8 mouse cellular contexts compared by ENCODE assay signal in the genomic region with DNA sequence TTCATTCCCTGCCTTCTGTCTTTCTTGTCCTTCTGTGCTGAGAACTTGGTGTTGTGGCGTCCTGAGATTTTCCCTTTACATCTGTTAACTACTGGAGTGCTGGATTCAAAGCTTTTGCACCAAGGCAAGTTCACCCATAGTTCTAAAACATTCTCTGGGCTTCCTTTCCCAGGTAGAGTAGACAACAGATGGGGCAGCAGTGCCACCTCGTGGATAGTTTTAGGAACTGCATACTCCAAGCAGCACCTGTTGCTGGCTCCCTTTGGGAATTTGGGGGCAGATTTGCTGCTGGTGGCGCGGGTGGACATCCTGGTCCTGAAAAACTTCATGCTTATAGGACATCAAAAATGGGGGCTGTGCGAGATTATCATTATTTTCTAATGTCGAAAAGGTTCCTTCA.
DNase-seq lines count a peak whose midpoint lies in the region; ATAC-seq and TF ChIP-seq lines count a peak whose summit lies in the region.

No protein-coding gene starts in this region.

- peak; percentile 91 for TF ChIP-seq CTCF in kidney, postnatal 0 days (IDR thresholded peaks at IDR 0.05; ENCODE audit: low read depth)

- no peaks in the 10 kb centered on the region for H3K4me1 ChIP-seq in kidney, postnatal 0 days (replicated peaks; ENCODE audit: insufficient read depth, low read length)
- no peaks in the 10 kb centered on the region for H3K4me1 ChIP-seq in liver, embryonic 13.5 days (replicated peaks)

- DNase-seq in B cell, adult 2 months: peak; percentile 36 to 41
- peak; percentile 24 for DNase-seq in MEL-GATA-1-ER (ENCODE audit: extremely low read depth, low read depth)
- DNase-seq in cerebellum, adult 11-12 months: peak; percentile 12
- DNase-seq in kidney, postnatal 0 days (ENCODE audit: low spot score): peak; percentile 78
- DNase-seq in liver, embryonic 13.5 days: peak; percentile 15
- peak; percentile 77 for DNase-seq in retina, postnatal 1 day
- peak; percentile 60 for DNase-seq in urinary bladder, postnatal 14 days (ENCODE audit: low spot score)

- no peak overlapping the region for H3K4me2 ChIP-seq in kidney, postnatal 0 days (ENCODE audit: low read length)
- no peak overlapping the region for H3K4me2 ChIP-seq in liver, embryonic 13.5 days

- H3K27me3 ChIP-seq in kidney, postnatal 0 days (ENCODE audit: insufficient read depth, low read length): no peaks in the 10 kb centered on the region
- H3K27me3 ChIP-seq in liver, embryonic 13.5 days: no peaks in the 10 kb centered on the region

- no peaks in the 10 kb centered on the region for H3K9me3 ChIP-seq in kidney, postnatal 0 days (replicated peaks; ENCODE audit: low read length)
- H3K9me3 ChIP-seq in liver, embryonic 13.5 days (replicated peaks): no peaks in the 10 kb centered on the region

- ATAC-seq in frontal cortex, adult (ENCODE audit: low TSS enrichment): peak; percentile 67; the same call in 1 of the 2 replicates
- ATAC-seq in kidney, postnatal 0 days (replicated peaks; ENCODE audit: low FRiP score, low read depth): no peak
- no peak for ATAC-seq in liver, embryonic 13.5 days (ENCODE audit: low read depth)

- no peak overlapping the region for H3K27ac ChIP-seq in kidney, postnatal 0 days
- H3K27ac ChIP-seq in liver, embryonic 13.5 days: no peak overlapping the region

- H3K9ac ChIP-seq in kidney, postnatal 0 days (ENCODE audit: low read depth, low read length): no peak overlapping the region
- no peak overlapping the region for H3K9ac ChIP-seq in liver, embryonic 13.5 days

- H3K36me3 ChIP-seq in kidney, postnatal 0 days (ENCODE audit: insufficient read depth, low read length): no peaks in the 10 kb centered on the region
- H3K36me3 ChIP-seq in liver, embryonic 13.5 days: no peaks in the 10 kb centered on the region

- WGBS in kidney, postnatal 0 days: 8% methylated on average over 6 of the region's 6 CpGs
- WGBS in liver, embryonic 13.5 days (ENCODE audit: insufficient replicate concordance): 6% methylated on average over 6 of the region's 6 CpGs

- no peak overlapping the region for H3K4me3 ChIP-seq in kidney, postnatal 0 days (replicated peaks; ENCODE audit: low read depth, low read length)
- no peak overlapping the region for H3K4me3 ChIP-seq in liver, embryonic 13.5 days (replicated peaks)

Comparison
In these comparisons a context has a peak if more than half of its experiments do, and no peak if none do; other contexts are left out.
1. DNase-seq: peak in every context shown above with its lines; median percentile 78 in kidney, postnatal 0 days; 77 in retina, postnatal 1 day; 60 in urinary bladder, postnatal 14 days; 38 in B cell, adult 2 months; 24 in MEL-GATA-1-ER; 15 in liver, embryonic 13.5 days; 12 in cerebellum, adult 11-12 months.